Mouse (Mus musculus) brain, embryonic 18.5 days (tissue): ENCODE data around the gene Ing5.
"Not testable (repeated sequence)": the region's sequence is repeated elsewhere in the genome, so short reads cannot be mapped to it uniquely, and the experiment has no call there.

ENCODE experiments used
- DNase-seq: peaks from one replicate; pipeline ENCODE4 v3.0.0-alpha.2; 2012; ENCODE audit warnings: low read depth, low spot score

Gene Ing5

GRCm38 (mm10) chr1:93803556-93804507 is at the start of gene Ing5:
Gene Ing5, plus strand, starts transcription at chr1:93803965.
- DNase-seq = peak; percentile 91

GRCm38 (mm10) chr1:93754573-93755290 is 49.0 kb upstream of the Ing5 start, which contains the start of gene Thap4:
Gene Thap4, minus strand, starts transcription at chr1:93754864.
- DNase-seq = peak; percentile 90

GRCm38 (mm10) chr1:93755291-93755610 is 48.5 kb upstream of the Ing5 start:
- DNase-seq = no peak

GRCm38 (mm10) chr1:93755618-93756017 is 48.1 kb upstream of the Ing5 start:
- DNase-seq = no peak

- DNase-seq = no peak
Observed at GRCm38 (mm10) chr1:93756154-93756553, 47.6 kb upstream of the Ing5 start.

- no peak for DNase-seq
Observed at GRCm38 (mm10) chr1:93760076-93760475, 43.7 kb upstream of the Ing5 start.

- DNase-seq = not testable (repeated sequence)
Observed at GRCm38 (mm10) chr1:93763531-93763930, 40.2 kb upstream of the Ing5 start.

- DNase-seq = no peak
Observed at GRCm38 (mm10) chr1:93764871-93765591, 38.7 kb upstream of the Ing5 start.

- DNase-seq = no peak
Observed at GRCm38 (mm10) chr1:93767600-93767999, 36.2 kb upstream of the Ing5 start.

- no peak for DNase-seq
Observed at GRCm38 (mm10) chr1:93769901-93770300, 33.9 kb upstream of the Ing5 start.

- no peak for DNase-seq
Observed at GRCm38 (mm10) chr1:93776686-93777085, 27.1 kb upstream of the Ing5 start.

- no peak for DNase-seq
Observed at GRCm38 (mm10) chr1:93786912-93787311, 16.9 kb upstream of the Ing5 start.

GRCm38 (mm10) chr1:93794526-93794925 is 9.2 kb upstream of the Ing5 start:
- DNase-seq = no peak

GRCm38 (mm10) chr1:93795886-93796285 is 7.9 kb upstream of the Ing5 start:
- DNase-seq = no peak

GRCm38 (mm10) chr1:93800670-93801503 is 2.9 kb upstream of the Ing5 start:
- no peak for DNase-seq

GRCm38 (mm10) chr1:93801741-93802238 is 2.0 kb upstream of the Ing5 start, which contains the start of gene Dtymk:
Gene Dtymk, minus strand, starts transcription at chr1:93801934.
- peak; percentile 91 for DNase-seq

GRCm38 (mm10) chr1:93802771-93803170 is 994 bp upstream of the Ing5 start:
- DNase-seq = no peak

- no peak for DNase-seq
Observed at GRCm38 (mm10) chr1:93804818-93805217, 1.1 kb downstream of the Ing5 start.

GRCm38 (mm10) chr1:93805221-93805951 is 1.6 kb downstream of the Ing5 start:
- DNase-seq = no peak

- DNase-seq = no peak
Observed at GRCm38 (mm10) chr1:93808871-93809270, 5.1 kb downstream of the Ing5 start.
